Mouse (Mus musculus) gastrocnemius, adult 2 months (tissue): Measurements from ENCODE around the gene Bbx. TPM values are rescaled to one million over a fixed set of nuclear protein-coding genes. Genes with fewer than 3 reads are reported as not detected.

Source experiments
- DNase-seq: peaks from one replicate; pipeline ENCODE4 v3.0.0; 2022
- H3K27ac ChIP-seq: fragments of 200-600 bp; 2 replicates; pipeline ENCODE4 v1.8.1; 2022; ENCODE audit warnings: mild to moderate bottlenecking
- H3K4me3 ChIP-seq: fragments of 200-600 bp; 2 replicates; pipeline ENCODE4 v1.8.1; 2022; ENCODE audit warnings: mild to moderate bottlenecking, moderate library complexity
- CTCF ChIP-seq: fragments of 200-600 bp; IDR thresholded peaks from 2 replicates; pipeline ENCODE4 v1.8.1; 2022; ENCODE audit warnings: antibody characterized with exemption, mild to moderate bottlenecking, moderate library complexity
- intact Hi-C: fragments of 180-260 bp; cut with DNase I; formaldehyde crosslinking; loops from one replicate; pipeline ENCODE4 v1.15.1; 2025
- total RNA-seq, 2 experiments: library from RNA; stranded (reverse); gene quantifications; 2 replicates each; pipeline ENCODE4 v1.2.3; 2021

Gene Bbx
- total RNA-seq, 2 experiments from 2014 or later = 6.8 to 10.7 TPM

- H3K27ac ChIP-seq = no peak overlapping the region
- H3K4me3 ChIP-seq = no peak overlapping the region
- DNase-seq = no peak
- intact Hi-C loops = no loop called here
- TF ChIP-seq CTCF = no peak
Observed at GRCm38 (mm10) chr16:50158546-50158945, 273.6 kb downstream of the Bbx start.

- Histone ChIP-seq H3K27ac (no peak overlapping the region), H3K4me3 (no peak overlapping the region)
- TF ChIP-seq CTCF = no peak
- DNase-seq = no peak
- intact Hi-C loops = no loop called here
Observed at GRCm38 (mm10) chr16:50149606-50150005, 282.6 kb downstream of the Bbx start.

GRCm38 (mm10) chr16:50147900-50148299, 284.3 kb downstream of the Bbx start:
- no peak for TF ChIP-seq CTCF
- Histone ChIP-seq H3K27ac (no peak overlapping the region), H3K4me3 (no peak overlapping the region)
- intact Hi-C loops = no loop called here
- DNase-seq = no peak

Other genes with a start within 250 kb of the Bbx start
- gene Ccdc54, start 158.8 kb upstream of the Bbx start, total RNA-seq = not detected